Mouse (Mus musculus) CD4-positive, CD25-positive, alpha-beta regulatory T cell, adult 4 months (primary cell): ENCODE measurements around the gene Npm1. TPM values are rescaled to one million over a fixed set of nuclear protein-coding genes. Genes with fewer than 3 reads are reported as not detected.

Experiments
- ATAC-seq: one replicate; pipeline ENCODE4 v1.8.0; 2017
- polyA plus RNA-seq, 2 experiments: library from polyadenylated mRNA; unstranded; fragments of 100-300 nt; shearing (Covaris generic); gene quantifications; one replicate each; pipeline ENCODE4 v1.2.1; 2017

Gene Npm1
- polyA plus RNA-seq, 2 experiments from 2014 or later, result 1,268 to 1,417 TPM

DNA sequence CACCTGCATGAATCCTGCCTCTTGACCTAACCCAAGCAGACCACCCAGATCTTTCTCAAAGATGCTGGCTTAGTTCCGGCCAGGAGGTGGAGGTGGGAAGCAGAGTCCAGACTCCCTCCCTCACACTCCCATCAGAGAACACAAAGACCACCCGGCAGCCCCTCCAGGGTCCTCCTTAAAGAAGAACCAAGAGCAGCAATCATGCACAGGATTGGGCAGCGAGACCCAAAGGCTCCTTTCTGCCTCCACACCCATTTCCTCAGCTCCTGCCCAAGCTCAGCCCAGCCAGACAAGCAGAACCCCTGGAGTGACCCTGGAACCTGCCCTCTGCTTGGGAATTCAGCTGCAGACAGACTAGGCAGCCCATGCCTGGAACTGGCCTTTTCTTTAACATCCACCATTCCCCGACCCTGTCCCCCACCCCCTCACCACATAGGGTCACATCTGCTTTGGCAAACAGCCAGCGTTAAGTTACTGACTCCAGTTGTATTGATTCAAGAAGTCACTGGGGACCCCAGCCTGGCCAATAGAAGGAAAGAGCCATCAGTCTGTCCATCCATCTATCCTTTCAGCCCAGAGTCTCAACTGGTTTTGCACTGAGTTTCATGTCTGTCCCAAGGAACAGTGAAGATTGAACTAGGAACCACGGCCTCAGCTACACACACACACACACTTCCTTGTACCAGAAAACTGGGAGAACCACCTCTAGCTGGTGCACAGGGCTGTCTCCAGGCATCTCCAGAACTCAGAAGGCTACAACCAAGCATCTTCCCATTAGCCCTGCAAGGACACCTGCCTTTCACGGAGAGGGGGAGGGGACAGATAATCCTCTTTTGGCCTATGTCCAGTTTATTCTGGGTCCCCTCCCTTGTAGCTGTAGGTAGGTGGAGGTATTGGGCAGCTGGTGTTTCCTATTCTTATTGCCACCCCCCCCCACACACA, 17.5 kb downstream of the Npm1 start:
- ATAC-seq, result no peak

DNA sequence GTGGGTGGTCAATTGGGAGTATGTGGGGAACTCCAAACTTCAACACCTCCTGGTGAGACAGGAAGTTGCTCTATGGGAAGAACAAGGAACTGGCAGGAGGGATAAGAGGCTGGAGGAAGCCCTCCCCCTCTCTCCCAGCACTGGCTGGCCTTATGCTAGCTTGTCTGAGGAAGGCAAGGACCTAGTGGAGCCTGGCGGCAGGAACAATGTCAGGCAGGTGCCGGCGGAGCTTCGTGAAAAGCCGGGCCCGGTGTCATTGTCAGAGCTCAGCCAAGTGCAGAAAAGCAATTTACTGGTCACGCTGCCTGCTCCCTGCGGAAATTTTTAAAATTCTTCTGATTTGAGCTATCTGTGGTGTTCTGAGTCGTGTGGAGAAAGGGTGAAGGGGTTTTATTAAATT, 19.1 kb downstream of the Npm1 start:
- ATAC-seq, result no peak

DNA sequence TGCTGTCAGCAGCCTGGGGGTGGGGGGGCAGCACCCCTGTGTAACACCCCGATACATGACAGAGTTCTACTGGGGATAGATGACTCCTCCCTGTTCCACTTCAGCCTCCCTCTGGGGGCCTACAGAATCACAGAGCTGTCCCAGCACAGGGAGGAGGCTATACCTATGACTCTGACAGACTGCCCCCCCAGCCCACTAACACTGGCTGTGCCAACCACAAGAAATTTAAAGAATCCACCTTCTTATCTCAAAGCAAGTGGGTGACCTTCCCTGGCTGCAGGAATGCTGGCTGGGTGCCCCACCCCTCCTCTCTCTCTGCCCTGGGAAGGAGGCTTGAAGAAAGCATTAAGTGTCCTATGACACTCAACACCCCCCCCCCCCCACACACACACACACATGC, 20.2 kb downstream of the Npm1 start:
- ATAC-seq, result no peak

DNA sequence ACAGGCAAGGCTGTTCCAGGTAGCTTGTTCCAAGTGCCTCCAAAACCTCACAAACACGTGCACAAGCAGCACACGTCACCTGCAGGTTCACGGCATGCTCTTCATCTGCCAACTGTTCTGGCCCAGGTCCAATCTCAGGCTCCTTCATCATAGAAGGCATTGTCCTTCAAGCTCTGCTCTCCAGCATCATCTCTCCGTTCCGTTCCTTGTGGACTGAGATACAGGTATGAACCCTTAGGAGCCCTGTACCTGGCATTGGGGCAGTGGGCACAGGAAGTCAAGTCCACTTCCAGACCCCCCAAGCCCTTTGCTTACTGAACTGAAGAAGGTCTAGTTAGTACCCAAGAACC, 22.9 kb downstream of the Npm1 start:
- no peak for ATAC-seq

GRCm38 (mm10) chr11:33139458-33140110, 23.4 kb downstream of the Npm1 start:
- no peak for ATAC-seq

GRCm38 (mm10) chr11:33138686-33139085, 24.3 kb downstream of the Npm1 start:
- no peak for ATAC-seq

GRCm38 (mm10) chr11:33134391-33134986, 28.5 kb downstream of the Npm1 start:
- no peak for ATAC-seq

DNA sequence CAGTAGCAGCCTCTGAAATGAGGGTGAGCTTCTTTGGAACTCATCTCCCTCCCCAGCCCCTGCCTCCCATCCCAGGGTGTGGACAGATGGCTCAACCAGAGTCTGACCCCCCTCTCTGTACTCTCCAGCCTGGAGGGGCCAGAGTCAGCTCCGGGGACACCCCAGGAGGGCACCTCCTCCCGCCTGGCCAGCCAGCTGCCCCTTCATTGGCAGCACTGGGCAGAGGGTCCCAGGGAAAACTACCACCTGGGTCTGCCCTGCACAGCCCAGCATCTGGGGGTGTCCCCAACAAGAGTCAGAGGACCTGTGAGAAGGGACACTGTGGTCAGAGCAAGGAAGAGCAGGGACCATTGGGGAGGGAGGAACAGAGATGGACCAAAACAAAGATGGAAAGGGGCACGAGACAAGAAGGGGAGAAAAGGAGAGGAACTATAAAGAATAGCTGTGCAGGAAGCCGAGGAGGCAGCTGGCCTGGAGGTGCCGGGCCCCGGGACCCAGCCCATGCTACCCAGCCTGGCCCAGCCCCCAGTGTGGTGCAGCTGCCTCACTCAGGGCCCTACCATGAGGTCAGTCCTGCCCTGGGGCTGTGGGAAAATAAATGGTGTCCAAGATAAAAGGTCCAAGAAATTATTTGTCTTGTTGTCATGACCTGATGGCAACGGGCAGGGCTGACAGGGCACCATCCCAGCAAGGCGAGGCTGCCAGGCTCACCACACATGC, 30.2 kb downstream of the Npm1 start:
- no peak for ATAC-seq

- ATAC-seq, result no peak
Measured at GRCm38 (mm10) chr11:33127058-33127457, 35.9 kb downstream of the Npm1 start.

GRCm38 (mm10) chr11:33122575-33123268, 40.3 kb downstream of the Npm1 start:
- ATAC-seq, result no peak

DNA sequence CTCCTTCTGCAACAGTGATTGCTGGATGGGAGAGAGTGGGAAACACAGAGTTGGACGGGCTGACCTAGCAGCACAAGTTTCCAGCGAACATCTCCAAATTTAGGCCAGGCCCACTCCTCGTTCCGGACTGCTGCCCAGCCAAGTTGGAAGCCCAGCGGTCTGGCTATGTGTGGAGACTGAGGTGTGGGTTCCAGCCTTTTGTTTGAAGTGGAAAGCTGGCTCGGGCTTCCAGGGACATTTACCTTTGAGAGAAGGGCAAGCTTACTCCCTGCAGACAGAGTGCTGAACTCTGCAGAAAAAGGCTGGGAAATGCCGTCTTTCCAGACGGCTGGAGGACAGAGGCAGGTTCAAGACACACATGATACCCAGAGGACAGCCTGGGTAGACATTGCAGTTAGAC, 43.5 kb downstream of the Npm1 start:
- no peak for ATAC-seq

DNA sequence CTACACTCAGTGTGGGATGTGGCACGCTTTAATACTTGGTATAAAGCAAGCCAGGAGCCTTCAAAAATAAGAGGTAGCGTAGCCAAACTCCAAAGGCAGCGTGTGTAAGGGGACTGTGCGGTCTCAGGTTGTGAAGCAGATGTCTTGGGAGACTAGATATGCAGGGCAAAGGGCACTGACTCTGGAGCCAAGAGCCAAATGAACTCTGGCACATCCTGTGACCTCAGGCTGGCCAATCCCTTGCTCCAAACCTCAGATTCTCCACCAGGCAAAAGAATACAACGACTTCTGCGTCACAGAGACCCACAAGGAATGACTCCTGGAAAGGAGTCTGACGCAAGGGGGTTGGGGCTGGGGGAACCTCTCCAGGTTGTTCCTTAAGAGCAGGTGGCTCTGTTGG, 43.9 kb downstream of the Npm1 start:
- ATAC-seq, result no peak

DNA sequence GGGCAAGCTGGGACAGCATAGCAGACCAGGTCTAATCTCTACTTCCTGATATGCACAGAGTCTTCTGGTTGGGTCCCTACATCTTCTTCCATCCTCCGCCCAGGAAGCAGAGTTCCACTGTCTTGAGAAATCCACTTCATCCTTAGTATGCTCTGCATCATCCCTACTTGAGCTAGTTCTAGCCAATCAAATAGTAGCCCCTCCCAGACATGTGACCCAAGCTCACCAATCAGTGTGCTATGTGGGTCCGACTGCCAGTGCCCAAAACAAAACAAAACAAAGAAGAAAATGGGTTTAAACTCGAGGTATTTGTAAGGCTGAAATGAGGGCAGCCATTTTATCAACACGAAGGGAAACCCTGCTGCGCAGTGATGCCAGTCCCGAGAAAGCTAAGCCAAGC, 44.5 kb downstream of the Npm1 start:
- ATAC-seq, result no peak

- ATAC-seq, result no peak
Measured at GRCm38 (mm10) chr11:33115796-33116195, 47.2 kb downstream of the Npm1 start.

DNA sequence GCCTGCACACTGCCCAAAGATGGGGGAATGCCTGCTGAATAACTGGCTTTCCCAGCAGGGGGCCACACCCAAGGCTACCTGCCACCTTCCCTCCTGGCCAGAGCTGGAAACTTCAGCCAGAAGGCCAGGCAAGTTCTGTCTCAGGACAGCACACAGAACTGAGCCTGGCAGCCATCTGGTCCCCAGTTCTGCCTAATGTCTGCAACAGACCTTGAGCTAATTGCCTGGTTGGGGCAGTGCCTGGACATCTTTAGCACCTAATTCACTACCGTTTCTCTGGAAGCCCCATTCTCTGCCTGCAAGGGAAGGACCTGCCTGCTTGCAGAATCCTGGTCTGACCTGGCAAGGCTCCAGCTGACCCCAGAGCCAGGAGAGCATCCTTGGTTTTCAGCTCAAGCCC, 50.6 kb downstream of the Npm1 start:
- no peak for ATAC-seq

DNA sequence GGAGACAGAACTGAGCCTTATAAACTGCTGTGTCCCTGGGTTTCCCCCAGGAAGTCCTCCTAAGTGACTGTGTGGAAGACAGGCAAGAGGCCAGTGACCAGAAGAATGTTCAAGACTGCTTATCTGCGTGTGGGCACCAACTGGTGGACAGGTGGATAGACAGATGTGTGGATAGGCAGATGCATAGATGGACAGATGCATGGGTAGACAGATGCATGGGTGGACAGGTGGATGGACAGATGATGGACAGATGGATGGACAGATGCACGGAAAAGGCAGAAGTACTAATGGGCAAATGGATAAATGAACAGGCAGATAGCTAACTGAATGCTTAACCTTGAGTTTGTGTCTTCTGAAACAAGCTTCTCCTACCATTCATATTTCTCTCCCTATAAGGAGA, 52.9 kb downstream of the Npm1 start:
- ATAC-seq, result no peak

GRCm38 (mm10) chr11:33107540-33107939, 55.5 kb downstream of the Npm1 start:
- ATAC-seq, result no peak

- ATAC-seq, result no peak
Measured at GRCm38 (mm10) chr11:33104911-33105316, 58.1 kb downstream of the Npm1 start.

- ATAC-seq, result no peak
Measured at GRCm38 (mm10) chr11:33103291-33103943, 59.6 kb downstream of the Npm1 start.
